Mouse (Mus musculus) erythroblast, embryonic 14.5 days (primary cell): ENCODE measurements around the gene Tuba3b. TPM values are rescaled to one million over a fixed set of nuclear protein-coding genes. Genes with fewer than 3 reads are reported as not detected.

Experiments used
- H3K27me3 ChIP-seq: 2 replicates; pipeline ENCODE4 v1.6.1; 2012; ENCODE audit warnings: inconsistent platforms; ENCODE audit not compliant: control insufficient read depth
- H3K36me3 ChIP-seq: 2 replicates; pipeline ENCODE4 v1.6.1; 2012; ENCODE audit warnings: mild to moderate bottlenecking, inconsistent platforms; ENCODE audit not compliant: control insufficient read depth
- H3K4me1 ChIP-seq: 2 replicates; pipeline ENCODE4 v1.6.1; 2012; ENCODE audit warnings: inconsistent platforms; ENCODE audit not compliant: control insufficient read depth
- H3K4me3 ChIP-seq: replicated peaks from 2 replicates; pipeline ENCODE3; 2012; ENCODE audit warnings: moderate library complexity, mild to moderate bottlenecking, inconsistent platforms
- H3K9me3 ChIP-seq: 2 replicates; pipeline ENCODE4 v1.6.1; 2012; ENCODE audit warnings: low read length, inconsistent platforms, mixed read lengths; ENCODE audit not compliant: control insufficient read depth
- GATA1 ChIP-seq: IDR thresholded peaks from 2 replicates; pipeline ENCODE4 v1.6.1; 2012; ENCODE audit warnings: low read length, inconsistent platforms, mixed read lengths
- TAL1 ChIP-seq: IDR thresholded peaks from 3 replicates; pipeline ENCODE4 v1.6.1; 2012; ENCODE audit warnings: low read length, inconsistent platforms, mixed read lengths
- polyA plus RNA-seq: library from polyadenylated mRNA; stranded (reverse); fragments of >175 nt; gene quantifications from 2 replicates; pipeline ENCODE4 v1.2.3, GENCODE M21; 2012

Gene Tuba3b
- polyA plus RNA-seq, 1 experiment: not detected

DNA sequence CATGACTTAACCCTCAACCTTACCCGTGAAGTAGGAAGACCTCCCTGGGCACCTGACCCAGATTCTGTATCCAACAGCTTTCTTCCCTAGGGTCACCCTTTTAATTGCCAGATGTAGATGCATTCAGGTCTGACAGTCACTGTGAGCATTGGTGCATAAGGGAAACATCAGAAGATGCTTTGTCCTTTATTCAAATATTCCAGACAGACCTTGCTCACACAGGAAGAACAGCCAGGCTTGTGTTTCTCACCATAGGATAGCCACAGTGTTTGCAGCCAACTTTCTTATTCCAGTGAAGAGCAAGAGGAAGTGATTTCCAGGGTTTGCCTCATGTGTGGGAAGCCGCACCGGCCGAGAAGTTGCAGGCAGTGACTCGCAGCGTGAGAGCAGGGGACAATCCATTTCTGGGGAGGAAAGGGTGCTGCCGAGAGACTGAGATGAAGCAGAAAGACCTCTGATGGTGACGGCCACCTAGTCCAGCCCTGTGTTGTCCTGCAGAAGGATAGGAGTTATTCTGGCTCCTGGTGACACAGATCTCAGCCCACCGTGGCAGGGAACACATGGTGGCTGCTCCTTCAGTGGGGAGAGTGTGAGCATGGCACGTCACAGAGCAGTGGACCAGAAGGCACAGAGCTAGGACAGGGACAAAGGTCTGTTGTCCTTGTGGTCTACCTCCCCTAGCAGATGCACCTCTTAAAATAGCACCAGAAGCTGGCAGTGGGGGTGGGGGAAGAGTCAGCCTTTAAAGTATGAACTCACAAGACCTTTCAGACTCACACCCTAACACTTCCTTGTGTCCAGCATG lies 34.0 kb upstream of the Tuba3b start:
- Histone ChIP-seq H3K9me3 (no peaks in the 10 kb centered on the region), H3K4me3 (no peak overlapping the region), H3K4me1 (no peaks in the 10 kb centered on the region), H3K27me3 (no peaks in the 10 kb centered on the region), H3K36me3 (no peaks in the 10 kb centered on the region)
- TF ChIP-seq GATA1: no peak
- no peak for TF ChIP-seq TAL1

DNA sequence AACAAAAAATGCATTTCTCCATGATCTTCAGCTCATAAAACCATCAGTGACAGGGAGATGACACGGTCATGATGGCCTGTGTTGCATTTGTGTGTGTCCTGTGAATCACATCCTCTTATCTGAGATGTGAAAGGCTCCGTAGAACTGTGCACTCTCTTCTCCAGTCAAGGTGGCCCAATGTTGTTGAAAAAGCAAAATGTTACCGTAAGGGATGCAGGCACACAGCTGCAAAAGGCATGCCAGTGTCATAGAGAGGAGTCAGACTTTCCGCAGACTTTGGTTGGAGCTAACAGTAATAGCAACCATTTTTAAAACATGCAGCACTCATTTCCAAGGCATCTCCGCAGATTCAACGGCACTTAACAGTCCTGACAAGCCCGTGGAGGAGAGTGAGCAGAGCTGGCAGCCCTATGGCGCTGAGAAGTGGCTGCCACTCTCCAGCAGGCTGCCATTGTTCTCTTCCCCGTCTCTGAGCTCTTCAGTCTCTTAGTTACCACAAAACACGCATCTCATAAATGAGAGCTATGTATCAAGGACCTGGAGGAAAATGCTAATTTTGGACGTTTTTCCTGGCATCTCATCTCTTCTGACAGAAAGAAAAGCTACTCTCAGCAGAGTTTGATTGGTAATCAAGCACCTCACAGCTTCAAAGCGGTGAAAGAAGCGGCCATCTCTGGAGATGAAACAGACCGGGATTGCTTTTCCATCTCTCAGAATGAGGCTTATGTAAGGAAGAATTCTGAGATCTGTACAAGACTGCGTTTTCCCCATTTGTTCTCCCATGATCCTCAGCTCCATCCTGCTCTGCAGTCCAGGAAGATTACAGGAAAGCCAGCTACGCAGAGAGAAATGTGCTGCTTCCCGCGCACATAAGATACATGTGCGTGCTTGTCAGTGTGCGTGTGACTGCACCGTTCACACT lies 30.2 kb upstream of the Tuba3b start:
- no peaks in the 10 kb centered on the region for H3K9me3 ChIP-seq
- no peaks in the 10 kb centered on the region for H3K4me1 ChIP-seq
- H3K4me3 ChIP-seq: no peak overlapping the region
- no peaks in the 10 kb centered on the region for H3K27me3 ChIP-seq
- TF ChIP-seq TAL1 (no peak), GATA1 (no peak)
- no peaks in the 10 kb centered on the region for H3K36me3 ChIP-seq

- no peaks in the 10 kb centered on the region for H3K27me3 ChIP-seq
- no peaks in the 10 kb centered on the region for H3K4me1 ChIP-seq
- H3K4me3 ChIP-seq: no peak overlapping the region
- TF ChIP-seq GATA1: no peak
- no peak for TF ChIP-seq TAL1
- no peaks in the 10 kb centered on the region for H3K9me3 ChIP-seq
- no peaks in the 10 kb centered on the region for H3K36me3 ChIP-seq
Observed at GRCm38 (mm10) chr6:145590501-145591293, 24.9 kb upstream of the Tuba3b start.

- Histone ChIP-seq H3K4me1 (no peaks in the 10 kb centered on the region), H3K36me3 (no peaks in the 10 kb centered on the region), H3K27me3 (no peaks in the 10 kb centered on the region), H3K9me3 (no peaks in the 10 kb centered on the region), H3K4me3 (no peak overlapping the region)
- no peak for TF ChIP-seq GATA1
- no peak for TF ChIP-seq TAL1
Observed at GRCm38 (mm10) chr6:145591578-145591977, 24.0 kb upstream of the Tuba3b start.

DNA sequence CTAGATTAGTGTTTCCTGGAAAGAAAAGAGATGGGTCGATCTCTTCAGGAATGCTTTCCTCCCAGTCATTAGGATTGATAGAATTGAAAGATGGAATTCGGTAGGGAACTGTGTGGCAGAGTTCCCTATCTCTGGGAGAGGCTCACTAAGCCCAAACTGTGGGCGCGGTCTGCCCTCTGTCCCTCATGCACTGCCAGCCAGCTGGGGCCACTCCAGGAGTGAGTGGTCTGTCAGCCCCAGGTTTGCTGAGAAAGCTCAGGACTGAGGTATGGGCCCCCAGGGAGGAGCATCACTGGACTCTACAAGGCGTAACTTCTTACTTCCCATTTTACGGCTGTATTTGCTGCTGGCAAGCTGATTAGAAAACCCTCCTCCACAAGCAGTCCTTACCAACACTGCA lies 23.5 kb upstream of the Tuba3b start:
- no peaks in the 10 kb centered on the region for H3K9me3 ChIP-seq
- no peaks in the 10 kb centered on the region for H3K36me3 ChIP-seq
- H3K4me3 ChIP-seq: no peak overlapping the region
- H3K27me3 ChIP-seq: no peaks in the 10 kb centered on the region
- TF ChIP-seq TAL1: no peak
- no peak for TF ChIP-seq GATA1
- H3K4me1 ChIP-seq: no peaks in the 10 kb centered on the region

GRCm38 (mm10) chr6:145592531-145592998 lies 23.0 kb upstream of the Tuba3b start:
- Histone ChIP-seq H3K9me3 (no peaks in the 10 kb centered on the region), H3K4me3 (no peak overlapping the region), H3K36me3 (no peaks in the 10 kb centered on the region), H3K4me1 (no peaks in the 10 kb centered on the region), H3K27me3 (no peaks in the 10 kb centered on the region)
- no peak for TF ChIP-seq TAL1
- TF ChIP-seq GATA1: no peak

GRCm38 (mm10) chr6:145593991-145594390 lies 21.6 kb upstream of the Tuba3b start:
- H3K9me3 ChIP-seq: no peaks in the 10 kb centered on the region
- H3K4me1 ChIP-seq: no peaks in the 10 kb centered on the region
- no peaks in the 10 kb centered on the region for H3K27me3 ChIP-seq
- no peaks in the 10 kb centered on the region for H3K36me3 ChIP-seq
- H3K4me3 ChIP-seq: no peak overlapping the region
- no peak for TF ChIP-seq GATA1
- no peak for TF ChIP-seq TAL1

- no peaks in the 10 kb centered on the region for H3K9me3 ChIP-seq
- H3K4me1 ChIP-seq: no peaks in the 10 kb centered on the region
- TF ChIP-seq GATA1 (no peak), TAL1 (no peak)
- H3K36me3 ChIP-seq: no peaks in the 10 kb centered on the region
- no peak overlapping the region for H3K4me3 ChIP-seq
- H3K27me3 ChIP-seq: no peaks in the 10 kb centered on the region
Observed at GRCm38 (mm10) chr6:145595905-145596304, 19.7 kb upstream of the Tuba3b start.
